Mouse (Mus musculus): ENCODE measurements at regions not wholly inside any gene's neighbourhood (a gene's known extent, or its start where the extent isn't known, plus 50 kb on each side); places are given as distances from the start of the nearest gene placed in this dataset.

DNA sequence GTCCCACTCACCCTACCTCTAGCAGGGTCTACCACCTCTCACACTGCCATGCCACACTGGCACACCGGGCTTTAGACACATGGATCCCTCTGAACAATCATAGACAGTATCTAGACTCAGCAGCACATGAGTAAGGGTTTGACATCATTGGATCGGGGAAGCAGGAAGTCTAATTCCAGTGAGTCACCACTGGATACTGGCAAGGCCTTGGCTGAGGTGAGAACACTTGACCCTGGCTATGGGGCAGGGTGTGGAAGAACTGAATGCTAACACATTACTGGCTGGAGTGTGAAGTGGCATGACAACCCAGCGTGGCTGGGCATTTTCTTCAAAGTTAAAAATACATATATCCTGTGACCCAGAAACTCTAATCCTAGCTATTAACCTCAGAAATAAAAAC, 114.4 kb downstream of the H2afy start:
- no peak for DNase-seq (ENCODE audit: extremely low spot score, low spot score)

DNA sequence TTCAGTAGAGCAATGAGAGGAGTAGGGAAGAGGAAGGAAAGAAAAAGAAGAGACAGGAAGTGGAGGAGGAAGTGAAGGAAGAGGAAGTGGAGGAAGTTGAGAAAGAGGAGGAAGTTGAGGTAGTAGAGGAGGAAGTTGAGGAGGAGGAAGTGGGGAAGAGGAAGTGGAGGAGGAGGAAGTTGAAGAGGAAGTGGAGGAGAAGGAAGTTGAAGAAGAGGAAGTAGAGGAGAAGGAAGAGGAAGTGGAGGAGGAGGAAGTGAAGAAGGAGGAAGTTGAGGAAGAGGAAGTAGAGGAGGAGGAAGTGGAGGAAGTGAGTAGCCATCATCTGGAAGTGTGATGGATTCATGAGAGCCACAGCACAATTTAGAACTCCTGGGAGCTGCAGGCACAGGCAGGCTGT, 122.2 kb downstream of the H2afy start:
- DNase-seq (ENCODE audit: extremely low spot score, low spot score) = no peak

DNA sequence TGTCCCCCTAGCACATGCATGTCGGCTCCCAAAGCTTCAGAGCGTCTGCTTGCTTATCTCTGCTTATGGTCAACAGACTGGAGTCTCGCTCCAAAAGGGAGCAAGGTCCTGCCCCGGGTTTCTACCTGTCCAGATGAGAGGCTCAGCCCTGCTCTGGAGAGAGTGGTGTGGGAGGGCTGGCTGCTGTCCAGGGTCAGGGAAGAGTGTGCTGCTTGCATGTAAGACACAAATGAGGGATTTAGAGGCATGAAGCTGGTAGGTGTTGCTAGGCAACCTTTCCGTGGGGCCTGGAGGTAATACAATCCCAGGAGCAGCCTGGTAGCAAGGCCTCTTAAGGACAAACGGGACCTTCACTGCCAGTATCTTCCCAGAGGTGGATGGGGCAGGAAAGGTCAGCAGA, 125.7 kb downstream of the H2afy start:
- DNase-seq (ENCODE audit: extremely low spot score, low spot score) = peak; percentile 26

DNA sequence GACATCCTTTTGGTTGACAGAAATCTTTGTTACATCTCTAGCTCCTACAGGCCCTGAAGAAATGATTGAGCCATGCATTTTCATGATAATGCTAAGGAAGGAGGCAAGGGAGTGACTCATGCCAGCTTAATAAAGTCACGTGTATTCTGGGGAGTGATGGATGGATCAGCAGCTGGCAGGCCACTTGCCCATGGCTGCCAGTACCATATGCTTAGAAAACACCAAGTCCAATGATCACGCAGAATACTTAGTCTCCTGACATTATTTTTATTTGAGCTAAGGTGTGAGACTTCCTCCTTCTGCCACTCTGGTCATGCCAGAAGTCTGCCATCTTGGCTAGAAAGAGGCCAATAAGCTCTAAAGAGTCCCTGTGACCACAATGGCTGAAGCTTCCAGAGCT, 129.3 kb downstream of the H2afy start:
- no peak for DNase-seq (ENCODE audit: extremely low spot score, low spot score)

DNA sequence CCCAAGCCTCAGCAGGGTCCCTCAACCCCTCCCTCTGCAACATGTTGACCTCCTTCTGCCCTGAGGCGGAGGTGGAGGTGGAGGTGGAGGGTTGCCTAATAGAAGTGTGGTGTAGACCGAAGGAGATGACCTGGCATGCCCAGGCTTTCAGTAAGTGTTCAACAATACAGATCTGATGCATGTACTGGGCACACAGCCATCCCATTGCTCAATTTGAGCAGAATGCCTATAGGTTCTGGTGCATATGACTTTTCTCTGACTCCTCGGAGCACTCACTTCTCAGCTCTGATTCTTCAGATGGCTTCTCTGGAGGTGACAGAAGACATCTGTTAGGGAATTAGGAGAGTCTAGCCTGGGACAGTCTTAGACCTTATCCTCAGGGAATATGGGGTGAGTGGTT, 130.4 kb downstream of the H2afy start:
- DNase-seq (ENCODE audit: extremely low spot score, low spot score) = no peak

DNA sequence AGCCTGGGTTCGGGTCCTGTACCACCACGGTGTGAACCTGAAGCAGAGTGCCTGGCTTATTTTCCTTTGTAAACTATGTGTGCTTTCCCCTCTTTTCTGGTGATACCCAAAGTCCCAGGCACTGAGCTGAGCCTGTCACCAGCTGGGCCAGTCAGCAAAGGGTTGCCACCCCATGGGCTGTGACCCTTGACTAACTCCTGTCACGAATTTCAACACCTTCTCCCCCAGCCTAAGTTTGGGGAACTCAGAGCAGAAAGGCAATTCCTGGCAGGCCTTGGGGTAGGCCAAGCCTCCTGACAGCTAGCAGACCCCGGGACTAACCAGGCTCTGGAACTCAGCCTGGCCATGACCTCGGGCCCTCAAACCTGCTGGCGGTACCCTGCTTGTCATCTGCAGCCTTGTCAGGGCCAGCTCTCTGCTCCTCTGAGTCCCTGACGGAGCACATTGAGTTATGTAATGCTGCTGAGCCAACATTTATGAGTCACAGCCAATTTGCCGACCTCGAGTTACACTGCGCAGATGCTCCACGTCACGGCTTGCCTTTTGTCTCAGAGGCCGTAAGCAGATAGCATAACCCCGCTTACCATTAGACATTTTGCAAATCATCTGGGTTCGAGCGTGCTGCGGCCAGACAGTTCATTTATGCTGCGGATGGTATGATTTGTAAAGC, 132.3 kb downstream of the H2afy start:
- peak; percentile 21 for DNase-seq (ENCODE audit: extremely low spot score, low spot score)

DNA sequence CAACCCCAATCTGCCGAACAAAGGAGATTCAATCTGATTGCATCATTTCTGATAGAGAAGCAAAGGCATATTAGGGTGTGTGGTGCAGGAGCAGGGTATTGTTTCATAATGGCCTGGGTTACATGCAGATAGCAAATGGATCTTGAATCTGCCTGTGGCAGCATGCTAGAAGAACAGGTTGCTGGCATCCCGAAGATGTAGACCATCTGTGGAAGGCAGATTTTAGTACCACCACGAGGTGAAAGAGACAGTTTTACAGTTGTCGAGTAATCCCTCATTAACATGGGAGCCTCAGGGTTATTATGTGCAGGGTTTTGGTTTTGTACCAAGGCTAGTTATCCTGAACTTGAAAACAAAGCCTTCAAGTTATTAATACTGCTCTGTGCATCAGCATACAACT, 140.9 kb downstream of the H2afy start:
- DNase-seq (ENCODE audit: extremely low spot score, low spot score) = no peak

DNA sequence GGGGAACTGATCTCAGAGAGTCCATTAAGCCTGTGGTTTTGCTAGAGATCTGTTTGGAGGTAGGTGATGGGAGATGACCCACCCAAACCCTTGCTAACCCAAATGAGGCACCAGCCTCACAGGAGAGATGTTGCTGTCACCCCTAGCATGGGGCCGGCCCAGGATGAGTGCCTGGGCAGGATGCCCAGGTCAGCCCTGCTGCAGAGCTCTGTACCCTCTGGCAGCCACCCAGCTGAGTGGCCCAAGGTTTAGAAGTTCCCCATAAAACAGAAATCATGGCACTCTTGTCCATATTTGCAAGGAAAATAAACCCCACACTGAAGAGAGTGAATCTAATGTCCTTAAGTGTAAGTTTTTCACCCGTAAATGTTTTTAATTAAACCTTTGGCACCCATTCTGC, 141.7 kb downstream of the H2afy start:
- DNase-seq (ENCODE audit: extremely low spot score, low spot score) = no peak

DNA sequence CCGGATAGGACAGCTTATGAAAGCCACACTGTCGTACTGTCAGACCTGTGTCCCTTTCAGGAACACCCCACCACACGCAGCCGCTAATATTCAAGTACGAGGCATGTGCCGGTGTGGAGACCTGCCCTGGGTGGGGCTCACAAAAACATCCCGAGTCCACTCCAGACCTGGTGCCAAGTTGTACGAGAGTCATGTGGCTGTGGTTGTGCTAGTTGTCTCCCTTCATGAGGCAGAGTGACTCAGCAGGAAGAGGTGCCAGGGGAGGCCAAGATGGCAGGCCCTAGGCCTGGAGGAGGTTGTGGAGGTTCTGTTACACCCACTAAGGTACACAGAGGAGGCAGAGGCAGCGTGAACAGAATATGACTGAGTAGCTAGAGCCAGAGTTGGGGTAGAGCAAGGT, 143.5 kb downstream of the H2afy start:
- no peak for DNase-seq (ENCODE audit: extremely low spot score, low spot score)

DNA sequence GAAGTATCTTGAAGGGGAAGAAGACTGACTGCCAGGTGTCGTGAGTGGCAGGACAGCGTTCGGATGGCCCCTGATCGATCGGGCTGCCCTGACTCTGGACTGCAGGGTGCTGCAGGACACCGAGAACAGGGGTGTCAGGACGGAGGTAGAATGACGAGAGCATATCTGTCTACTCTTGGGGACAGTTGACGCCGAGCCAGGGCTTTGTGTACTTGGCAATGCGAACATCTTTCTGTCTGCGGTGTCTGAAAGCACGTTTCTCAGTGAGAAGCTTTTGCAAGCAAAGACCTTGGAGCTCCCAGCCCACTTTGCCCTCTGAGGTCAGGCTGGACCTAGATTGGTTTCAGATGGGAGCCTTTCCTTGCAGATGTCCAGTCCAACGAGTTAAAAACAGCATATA, 144.9 kb downstream of the H2afy start:
- DNase-seq (ENCODE audit: extremely low spot score, low spot score) = no peak

DNA sequence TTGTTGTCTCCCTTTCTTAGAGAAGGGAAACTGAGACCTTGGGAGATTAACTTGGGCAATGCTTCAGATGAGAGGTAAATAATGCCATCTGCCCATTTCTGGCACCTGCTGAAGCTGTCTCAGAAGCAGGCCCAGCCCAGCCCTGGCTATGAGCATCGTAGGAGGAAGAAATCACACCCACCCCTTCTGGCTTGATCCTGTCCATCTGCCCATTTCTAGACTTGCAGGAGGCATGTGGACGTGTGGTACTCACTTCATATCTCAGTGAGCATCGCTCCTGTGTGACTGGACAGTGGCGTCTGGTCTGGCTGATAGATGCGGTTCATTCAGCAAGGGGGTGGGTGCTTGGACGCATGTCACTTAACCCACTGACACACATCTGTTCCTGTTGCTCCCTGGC, 146.0 kb downstream of the H2afy start:
- no peak for DNase-seq (ENCODE audit: extremely low spot score, low spot score)

DNA sequence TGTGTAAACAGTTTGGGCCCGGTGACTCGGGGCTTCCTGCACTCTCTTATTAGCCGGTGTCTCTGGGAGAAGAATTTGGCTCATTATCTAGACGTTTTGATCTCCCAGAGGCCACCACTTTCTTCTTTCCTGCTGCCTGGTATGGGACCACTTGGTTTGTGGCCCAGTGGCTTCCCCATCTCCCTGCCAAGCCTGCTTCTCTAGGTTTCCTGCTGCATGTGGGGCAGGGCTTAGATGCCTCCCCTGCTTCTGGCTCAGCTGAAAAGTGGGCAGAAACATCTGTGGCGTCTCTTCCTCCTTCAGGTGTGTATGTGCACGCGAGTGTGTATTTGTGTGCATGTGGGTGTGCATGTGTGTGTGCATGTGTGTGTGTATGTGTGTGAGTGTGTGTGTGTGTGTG, 146.8 kb downstream of the H2afy start:
- no peak for DNase-seq (ENCODE audit: extremely low spot score, low spot score)

DNA sequence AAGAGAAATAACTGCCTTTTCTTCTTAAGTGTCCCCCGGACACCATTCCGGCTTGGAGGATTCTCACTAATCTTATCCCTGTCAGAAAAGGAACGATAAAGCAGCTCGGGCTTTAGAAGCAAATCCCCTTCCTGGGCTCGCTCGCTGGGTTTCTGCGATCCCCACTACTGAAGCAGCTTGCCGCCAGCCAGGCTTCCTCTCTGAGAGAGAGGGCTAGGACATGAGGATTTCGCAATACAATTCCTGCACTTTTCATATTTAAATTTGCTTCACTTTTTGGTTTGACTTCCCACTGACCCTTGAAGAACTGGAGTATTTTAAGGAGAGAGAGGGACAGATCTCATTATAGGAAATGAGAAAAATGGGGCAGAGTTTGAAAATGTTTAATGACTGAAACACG, 149.4 kb upstream of the Pitx1 start:
- no peak for DNase-seq (ENCODE audit: extremely low spot score, low spot score)

DNA sequence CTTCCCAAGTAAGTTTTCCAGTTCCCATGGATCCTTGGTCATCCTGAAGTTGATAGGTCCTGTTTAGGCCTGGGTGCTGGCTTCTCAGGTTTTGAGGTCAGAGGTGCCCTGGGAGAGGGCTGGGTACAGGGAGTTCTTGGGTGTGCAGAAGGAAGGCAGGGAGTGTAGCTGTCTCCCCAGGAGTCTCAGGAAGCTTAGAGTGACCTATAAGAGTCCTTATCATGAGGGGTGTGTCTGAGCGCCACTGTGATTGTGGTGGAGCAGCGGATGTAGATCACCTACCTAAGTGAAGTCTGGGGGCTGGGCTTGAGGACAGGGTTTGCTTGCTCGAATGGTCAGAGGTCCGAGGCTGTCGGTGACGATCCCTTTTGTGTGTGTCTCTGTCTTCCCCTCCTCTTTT, 148.8 kb upstream of the Pitx1 start:
- no peak for DNase-seq (ENCODE audit: extremely low spot score, low spot score)

DNA sequence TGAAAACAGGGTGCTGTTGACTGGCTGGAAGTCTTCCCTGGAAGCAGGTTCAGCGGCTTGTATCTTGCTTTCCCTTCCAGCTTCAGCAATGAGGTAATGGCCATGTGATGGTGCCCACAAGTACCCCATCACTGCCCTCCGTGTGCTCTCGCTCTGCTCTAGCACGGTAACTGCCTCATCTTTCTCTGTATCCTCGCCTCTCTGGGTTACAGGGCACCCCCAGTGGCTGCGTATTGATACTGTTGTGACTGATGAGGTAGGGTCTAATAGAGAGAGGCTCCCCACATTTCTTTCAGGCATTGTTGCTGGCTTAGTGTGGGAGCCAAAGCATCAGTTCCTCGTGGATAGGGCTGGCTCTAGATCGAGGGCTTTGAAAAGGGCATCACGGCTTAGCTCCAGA, 147.9 kb upstream of the Pitx1 start:
- DNase-seq (ENCODE audit: extremely low spot score, low spot score) = no peak

DNA sequence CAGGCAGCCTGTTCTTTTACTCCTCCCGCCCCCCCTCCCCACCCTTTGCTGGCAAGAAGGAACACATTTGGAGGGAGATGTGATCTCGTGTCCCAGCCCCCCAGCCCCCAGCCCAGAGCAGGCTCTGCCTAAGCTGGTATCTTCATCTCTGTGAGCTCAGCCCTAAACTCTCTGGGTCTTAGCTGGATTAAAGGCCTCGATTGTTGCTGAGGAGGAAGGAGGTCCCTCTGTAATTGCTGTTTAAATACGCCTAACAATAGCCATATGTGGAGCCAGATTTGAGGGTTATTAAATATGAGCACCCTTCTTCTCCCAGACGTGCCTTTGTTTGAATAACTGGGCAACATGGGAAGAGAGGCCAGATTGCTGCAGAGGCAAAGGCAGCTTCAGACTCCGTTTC, 145.0 kb upstream of the Pitx1 start:
- no peak for DNase-seq (ENCODE audit: extremely low spot score, low spot score)

DNA sequence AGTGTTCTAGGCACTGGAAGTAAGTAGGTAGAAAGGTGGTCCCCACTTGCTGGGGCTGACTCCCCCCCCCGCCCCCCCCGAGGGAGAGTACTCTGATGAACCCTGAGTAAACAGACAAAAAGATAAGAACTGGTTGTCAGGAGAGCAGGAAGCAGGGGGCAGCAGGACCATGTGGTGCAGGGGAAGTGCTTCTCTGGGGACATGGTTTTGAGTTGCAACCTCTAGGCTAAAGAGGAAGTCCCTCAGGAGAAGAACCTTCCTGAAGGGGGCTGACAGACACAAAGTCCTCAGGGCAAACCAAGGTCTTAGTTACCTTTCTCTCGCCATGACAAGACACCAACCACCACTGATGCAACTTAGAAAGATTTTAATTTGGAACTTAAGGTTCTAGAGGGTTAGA, 141.9 kb upstream of the Pitx1 start:
- no peak for DNase-seq (ENCODE audit: extremely low spot score, low spot score)

DNA sequence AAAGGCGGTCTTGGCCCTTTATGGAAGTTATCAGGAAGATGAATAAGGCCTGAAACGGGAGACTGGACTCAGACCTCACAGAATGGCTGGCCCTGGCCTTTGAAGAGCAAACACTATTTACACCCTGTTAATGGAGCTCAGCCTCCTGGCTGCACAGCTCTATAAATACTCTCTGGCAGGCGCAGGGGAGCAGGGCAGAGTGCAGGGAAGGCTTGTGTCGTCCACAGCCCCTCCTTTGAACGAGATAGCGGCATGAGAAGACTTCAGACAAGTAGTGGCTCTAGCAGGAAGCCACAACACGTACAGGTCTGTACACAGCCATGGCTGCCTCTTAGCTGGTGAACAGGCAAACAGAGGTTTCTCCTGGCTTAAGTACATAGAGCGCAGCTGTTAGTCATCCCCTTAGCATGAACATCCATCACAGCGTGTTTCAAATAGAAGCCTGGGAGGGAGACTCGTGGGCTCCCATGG, 141.0 kb upstream of the Pitx1 start:
- peak; percentile 35 for DNase-seq (ENCODE audit: extremely low spot score, low spot score)

DNA sequence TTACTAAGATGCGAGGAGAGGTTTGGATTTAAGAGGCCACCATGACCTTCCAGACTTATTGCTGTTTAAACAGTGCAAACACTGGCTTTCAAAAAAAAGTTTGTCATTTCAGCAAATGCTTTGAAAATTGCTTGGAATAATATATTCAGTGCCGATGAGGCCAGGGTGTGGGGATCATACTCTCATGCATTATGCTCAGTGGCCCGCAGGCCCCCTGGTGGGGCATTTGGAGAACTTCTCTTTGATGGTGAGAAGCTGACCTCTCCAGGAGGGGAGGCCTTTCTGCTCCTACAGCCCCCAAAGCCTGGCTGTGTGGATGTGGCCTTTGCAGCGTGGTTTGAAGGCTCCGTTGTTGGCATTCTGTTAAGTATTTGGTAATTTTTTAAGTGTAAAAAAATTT, 138.1 kb upstream of the Pitx1 start:
- DNase-seq (ENCODE audit: extremely low spot score, low spot score) = no peak

DNA sequence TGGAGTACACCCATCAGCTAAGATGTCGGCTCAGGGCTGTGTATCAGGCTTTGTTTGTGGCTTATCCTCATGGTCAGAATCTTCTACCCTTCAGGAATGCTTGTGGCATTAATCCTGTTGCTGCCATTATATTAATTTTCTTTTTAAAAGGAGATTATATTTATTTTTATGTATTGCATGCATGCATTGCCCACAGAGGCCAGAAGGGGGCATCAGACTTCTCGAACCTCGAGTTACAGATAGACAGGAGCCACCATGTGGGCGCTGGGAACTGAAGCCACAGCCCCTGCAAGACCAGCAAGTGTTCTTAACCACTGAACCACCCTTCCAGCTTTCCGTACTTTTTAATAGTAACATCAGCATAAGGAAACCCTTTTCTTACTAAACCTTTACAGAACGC, 134.7 kb upstream of the Pitx1 start:
- DNase-seq (ENCODE audit: extremely low spot score, low spot score) = no peak

DNA sequence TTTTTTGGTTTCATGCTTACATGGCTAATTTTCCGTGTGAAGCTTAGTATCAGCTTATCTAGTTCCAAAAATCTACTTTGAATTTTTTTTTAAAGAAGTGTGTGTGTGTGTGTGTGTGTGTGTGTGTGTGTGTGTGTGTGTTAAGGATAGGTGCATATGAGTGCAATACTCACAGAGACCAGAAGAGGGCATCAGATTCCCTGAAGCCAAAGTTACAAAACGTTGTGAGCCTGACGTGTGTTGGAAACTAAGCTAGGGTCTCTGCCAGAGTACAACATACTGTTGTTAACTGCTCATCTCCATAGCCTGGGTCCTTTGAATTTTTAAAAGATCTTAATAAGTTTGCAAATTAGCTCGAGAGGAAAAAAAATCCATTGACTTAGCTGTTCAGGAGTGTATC, 133.5 kb upstream of the Pitx1 start:
- no peak for DNase-seq (ENCODE audit: extremely low spot score, low spot score)

DNA sequence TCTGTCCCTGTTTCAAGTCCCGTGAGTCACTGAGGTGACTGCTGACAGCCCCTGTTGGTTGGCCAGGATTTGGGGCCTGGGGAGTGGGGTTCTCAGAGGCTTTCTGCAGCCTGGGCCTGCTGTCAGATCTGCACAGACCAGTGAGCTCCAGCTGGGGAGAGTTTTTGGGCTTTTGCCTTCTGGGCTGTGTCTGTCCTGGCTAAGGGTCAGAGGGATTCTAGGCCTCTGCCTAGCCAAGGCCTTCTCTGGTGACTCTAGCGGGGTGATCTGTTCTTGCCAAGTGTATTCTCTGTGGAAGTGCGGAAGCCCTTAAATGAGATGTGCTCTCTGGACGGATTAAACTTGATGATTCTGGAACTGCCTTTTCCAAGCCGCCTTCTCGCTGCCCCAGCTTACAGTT, 131.2 kb upstream of the Pitx1 start:
- DNase-seq (ENCODE audit: extremely low spot score, low spot score) = no peak

DNA sequence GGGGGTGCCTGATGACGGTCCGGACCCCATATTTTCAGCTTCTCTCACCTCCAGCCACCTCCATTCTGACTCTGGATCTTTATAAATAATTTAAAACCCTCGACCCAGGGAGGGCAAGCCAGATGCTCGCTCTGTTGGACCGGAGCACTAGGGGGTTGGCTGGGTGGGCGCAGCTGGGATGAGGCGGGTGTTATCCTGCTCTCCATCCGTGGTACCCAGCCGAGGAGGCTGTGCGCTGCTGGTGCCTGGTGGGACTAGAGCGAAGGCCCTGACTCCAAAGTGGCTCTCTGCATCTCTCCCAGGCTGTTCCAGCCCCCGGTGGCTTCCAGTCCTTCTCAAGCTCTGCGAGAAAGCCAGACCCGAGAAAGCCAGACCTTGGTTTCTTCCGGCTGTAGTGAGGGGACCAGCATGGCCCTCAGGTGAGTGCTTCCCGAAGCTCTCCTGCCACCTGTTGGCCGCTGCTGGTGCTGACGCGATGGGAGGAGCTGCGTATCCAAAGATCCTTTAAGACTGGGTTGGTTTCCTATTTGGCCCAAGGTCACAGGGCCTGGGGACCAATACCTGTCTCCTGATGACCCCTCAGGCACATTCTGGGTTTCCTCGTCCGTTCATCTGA, 127.1 kb upstream of the Pitx1 start:
- DNase-seq (ENCODE audit: extremely low spot score, low spot score) = peak; percentile 82

All from neural tube, embryonic 10.5 days (tissue).